Mouse (Mus musculus): ENCODE data around the gene Akr1b3.
A peak's percentile ranks its signal among the peaks of the same experiment; 100 is the strongest.

DNA sequence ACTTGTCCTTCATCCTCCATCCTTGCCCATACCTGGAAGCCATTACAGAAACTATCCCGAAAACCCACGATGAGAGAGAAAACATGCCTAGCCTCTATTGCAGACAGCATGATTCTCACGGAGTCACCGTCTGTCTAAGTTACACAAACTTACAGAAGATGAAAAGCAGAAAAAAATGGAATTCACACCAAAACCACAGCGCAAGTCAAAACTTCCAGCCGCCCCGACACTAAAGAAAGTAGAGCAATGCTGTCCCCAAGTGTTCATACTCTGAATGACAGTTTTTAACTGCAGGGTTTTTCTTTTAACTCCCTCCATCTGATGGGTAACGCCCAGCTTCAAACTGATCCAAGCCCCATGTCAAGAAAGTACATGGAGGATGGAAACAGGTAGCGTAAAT lies 39.6 kb downstream of the Akr1b3 start:
- no peak for TF ChIP-seq EP300 (optimal IDR thresholded peaks at IDR 0.05)
- peak; percentile 86 for TF ChIP-seq CTCF (IDR thresholded peaks at IDR 0.05; ENCODE audit: low read depth)

All from stomach, postnatal 0 days (tissue).